Mouse (Mus musculus) MEL (cell line): ENCODE results near the gene Lzts2. TPM values are rescaled to one million over a fixed set of nuclear protein-coding genes. Genes with fewer than 3 reads are reported as not detected.
A peak's percentile ranks its signal among the peaks of the same experiment; 100 is the strongest.

Experiments used
- DNase-seq: peaks from one replicate; pipeline ENCODE4 v3.0.0; 2011; ENCODE audit warnings: low read depth, low spot score
- H3K27ac ChIP-seq: 2 replicates; pipeline ENCODE4 v1.5.1; 2012; ENCODE audit warnings: low read depth, mild to moderate bottlenecking, control low read depth, low read length, moderate library complexity; ENCODE audit not compliant: control insufficient read depth
- H3K27me3 ChIP-seq, 2 experiments: fragments of 150-350 bp in 1 of 2; sonication (generic) in 1 of 2; 2 replicates each; pipeline ENCODE4 v1.6.1; 2012; ENCODE audit warnings: low read length in 2 of 2, mild to moderate bottlenecking in 2 of 2, improper control_type of control experiment in 1 of 2, moderate library complexity in 1 of 2; ENCODE audit not compliant: insufficient read depth in 2 of 2, control insufficient read depth in 1 of 2
- H3K36me3 ChIP-seq, 2 experiments: 2 replicates each; pipeline ENCODE4 v1.6.1; 2012 to 2014; ENCODE audit warnings: low read length in 2 of 2, improper control_type of control experiment in 1 of 2, inconsistent platforms in 1 of 2, mild to moderate bottlenecking in 1 of 2; ENCODE audit not compliant: insufficient read depth in 2 of 2, control insufficient read depth in 1 of 2
- H3K4me1 ChIP-seq, 2 experiments: fragments of 150-350 bp in 1 of 2; sonication (generic) in 1 of 2; 2 replicates each; pipeline ENCODE4 v1.6.1; 2012; ENCODE audit warnings: low read length in 2 of 2, improper control_type of control experiment in 1 of 2, mild to moderate bottlenecking in 1 of 2; ENCODE audit not compliant: insufficient read depth in 2 of 2, control insufficient read depth in 1 of 2
- H3K4me3 ChIP-seq, 2 experiments: fragments of 150-350 bp in 1 of 2; sonication (generic) in 1 of 2; 2 replicates each; pipeline ENCODE4 v1.5.1; 2012; ENCODE audit warnings: low read depth in 2 of 2, low read length in 2 of 2, mild to moderate bottlenecking in 2 of 2, moderate library complexity in 2 of 2, control low read depth in 1 of 2, improper control_type of control experiment in 1 of 2; ENCODE audit not compliant: control insufficient read depth in 1 of 2, insufficient read depth in 1 of 2
- H3K79me2 ChIP-seq: 2 replicates; pipeline ENCODE4 v1.6.1; 2012; ENCODE audit warnings: mild to moderate bottlenecking, low read length, moderate library complexity; ENCODE audit not compliant: control insufficient read depth, poor library complexity, insufficient read depth
- H3K9ac ChIP-seq: 2 replicates; pipeline ENCODE4 v1.6.1; 2012; ENCODE audit warnings: low read depth, mild to moderate bottlenecking, control low read depth, low read length, moderate library complexity; ENCODE audit not compliant: control insufficient read depth, poor library complexity, severe bottlenecking
- H3K9me3 ChIP-seq: fragments of 150-350 bp; sonication (generic); replicated peaks from 2 replicates; pipeline ENCODE4 v1.6.1; 2012; ENCODE audit warnings: mild to moderate bottlenecking, low read length, improper control_type of control experiment, moderate library complexity; ENCODE audit not compliant: insufficient read depth
- BHLHE40 ChIP-seq: IDR thresholded peaks from 2 replicates; pipeline ENCODE4 v1.6.1; 2012; ENCODE audit warnings: low read depth, mild to moderate bottlenecking, inconsistent platforms, low read length, improper control_type of control experiment, borderline replicate concordance
- CHD1 ChIP-seq: IDR thresholded peaks from 2 replicates; pipeline ENCODE4 v1.6.1; 2012; ENCODE audit warnings: low read depth, mild to moderate bottlenecking, inconsistent platforms, low read length, improper control_type of control experiment
- CHD2 ChIP-seq: IDR thresholded peaks from 2 replicates; pipeline ENCODE4 v1.6.1; 2011; ENCODE audit warnings: low read length, improper control_type of control experiment
- E2F4 ChIP-seq: IDR thresholded peaks from 2 replicates; pipeline ENCODE4 v1.6.1; 2011; ENCODE audit warnings: low read depth, low read length, improper control_type of control experiment, borderline replicate concordance
- ELF1 ChIP-seq: IDR thresholded peaks from 2 replicates; pipeline ENCODE4 v1.6.1; 2014; ENCODE audit warnings: low read depth, mild to moderate bottlenecking, inconsistent platforms, low read length, improper control_type of control experiment, moderate library complexity
- EP300 ChIP-seq, 2 experiments: IDR thresholded peaks; 2 replicates each; pipeline ENCODE4 v1.6.1; 2011; ENCODE audit warnings: improper control_type of control experiment in 2 of 2, low read length in 2 of 2, low read depth in 1 of 2, mild to moderate bottlenecking in 1 of 2
- GABPA ChIP-seq: IDR thresholded peaks from 2 replicates; pipeline ENCODE4 v1.6.1; 2012; ENCODE audit warnings: low read depth, mild to moderate bottlenecking, inconsistent platforms, low read length, improper control_type of control experiment, moderate library complexity
- GATA1 ChIP-seq: IDR thresholded peaks from 2 replicates; pipeline ENCODE4 v1.6.1; 2011; ENCODE audit warnings: low read depth, low read length, improper control_type of control experiment
- JUND ChIP-seq: IDR thresholded peaks from 2 replicates; pipeline ENCODE4 v1.6.1; 2011; ENCODE audit warnings: low read depth, mild to moderate bottlenecking, improper control_type of control experiment, low read length
- KAT2A ChIP-seq: conservative IDR thresholded peaks from 2 replicates; pipeline ENCODE4 v1.6.1; 2012; ENCODE audit warnings: low read depth, low read length, improper control_type of control experiment, inconsistent platforms
- MAX ChIP-seq: IDR thresholded peaks from 2 replicates; pipeline ENCODE4 v1.6.1; 2011; ENCODE audit warnings: low read length, improper control_type of control experiment
- MAZ ChIP-seq: IDR thresholded peaks from 2 replicates; pipeline ENCODE4 v1.6.1; 2012; ENCODE audit warnings: low read depth, mild to moderate bottlenecking, inconsistent platforms, low read length, improper control_type of control experiment
- MEF2A ChIP-seq: IDR thresholded peaks from 2 replicates; pipeline ENCODE4 v1.6.1; 2014; ENCODE audit warnings: low read depth, mild to moderate bottlenecking, inconsistent platforms, low read length, improper control_type of control experiment; ENCODE audit not compliant: poor library complexity, insufficient replicate concordance, severe bottlenecking; ENCODE audit errors: extremely low read depth
- MXI1 ChIP-seq: IDR thresholded peaks from 2 replicates; pipeline ENCODE4 v1.6.1; 2011; ENCODE audit warnings: mild to moderate bottlenecking, low read depth, low read length, improper control_type of control experiment
- MYC ChIP-seq: IDR thresholded peaks from 2 replicates; pipeline ENCODE4 v1.6.1; 2011; ENCODE audit warnings: low read depth, mild to moderate bottlenecking, low read length, improper control_type of control experiment, moderate library complexity
- NELFE ChIP-seq: IDR thresholded peaks from 2 replicates; pipeline ENCODE4 v1.6.1; 2011; ENCODE audit warnings: low read depth, low read length, improper control_type of control experiment
- NRF1 ChIP-seq: IDR thresholded peaks from 2 replicates; pipeline ENCODE4 v1.6.1; 2014; ENCODE audit warnings: low read depth, mild to moderate bottlenecking, inconsistent platforms, low read length, improper control_type of control experiment, moderate library complexity; ENCODE audit not compliant: poor library complexity, insufficient read depth, severe bottlenecking
- POLR2A ChIP-seq, 2 experiments: IDR thresholded peaks; 2 replicates each; pipeline ENCODE4 v1.6.1; 2011 to 2012; ENCODE audit warnings: low read length in 2 of 2, mild to moderate bottlenecking in 2 of 2, control low read depth in 1 of 2, improper control_type of control experiment in 1 of 2, low read depth in 1 of 2, moderate library complexity in 1 of 2; ENCODE audit not compliant: control insufficient read depth in 1 of 2, insufficient read depth in 1 of 2, poor library complexity in 1 of 2
- POLR2AphosphoS2 ChIP-seq: IDR thresholded peaks from 2 replicates; pipeline ENCODE4 v1.6.1; 2011; ENCODE audit warnings: low read length, improper control_type of control experiment
- POLR2AphosphoS5 ChIP-seq: IDR thresholded peaks from 2 replicates; pipeline ENCODE4 v1.6.1; 2012; ENCODE audit warnings: low read depth, borderline replicate concordance, mild to moderate bottlenecking, inconsistent platforms, low read length, moderate library complexity, mixed read lengths
- RCOR1 ChIP-seq: IDR thresholded peaks from 2 replicates; pipeline ENCODE4 v1.6.1; 2012; ENCODE audit warnings: low read depth, mild to moderate bottlenecking, inconsistent platforms, low read length, improper control_type of control experiment
- SIN3A ChIP-seq: IDR thresholded peaks from 2 replicates; pipeline ENCODE4 v1.6.1; 2012; ENCODE audit warnings: low read length, improper control_type of control experiment, inconsistent platforms
- SMC3 ChIP-seq: IDR thresholded peaks from 2 replicates; pipeline ENCODE4 v1.6.1; 2011; ENCODE audit warnings: low read depth, low read length, improper control_type of control experiment
- TBP ChIP-seq: IDR thresholded peaks from 2 replicates; pipeline ENCODE4 v1.8.0; 2011; ENCODE audit warnings: low read depth, low read length, improper control_type of control experiment
- USF1 ChIP-seq: IDR thresholded peaks from 2 replicates; pipeline ENCODE4 v1.6.1; 2014; ENCODE audit warnings: low read depth, mild to moderate bottlenecking, inconsistent platforms, low read length, improper control_type of control experiment, moderate library complexity
- ZC3H11A ChIP-seq: IDR thresholded peaks from 2 replicates; pipeline ENCODE4 v1.6.1; 2012; ENCODE audit warnings: low read depth, mild to moderate bottlenecking, inconsistent platforms, low read length, improper control_type of control experiment
- ZMIZ1 ChIP-seq: IDR thresholded peaks from 2 replicates; pipeline ENCODE4 v1.6.1; 2012; ENCODE audit warnings: low read depth, mild to moderate bottlenecking, inconsistent platforms, low read length, improper control_type of control experiment, moderate library complexity
- polyA plus RNA-seq, 2 experiments: library from polyadenylated mRNA; stranded (reverse) in 1 of 2; unstranded in 1 of 2; fragments of >175 nt in 1 of 2; fragments of >200 nt in 1 of 2; gene quantifications; 2 replicates each; pipeline versions ENCODE4 v1.2.1 to v1.2.4; 2012; ENCODE audit warnings: low replicate concordance in 2 of 2, low read depth in 1 of 2; ENCODE audit not compliant: insufficient read length in 2 of 2, insufficient read depth in 1 of 2, missing spikeins in 1 of 2
- total RNA-seq: library from RNA; depleted of rRNA; stranded (reverse); fragments of 300-350 nt; gene quantifications from 2 replicates; pipeline ENCODE4 v1.2.3, GENCODE M21; 2012

The Lzts2 gene
- total and polyA plus RNA-seq, 3 experiments, result 4.0 to 13.1 TPM; not detected in 1

- TF ChIP-seq KAT2A, result no peak
- no peak for TF ChIP-seq POLR2A (IDR thresholded peaks at IDR 0.05; ENCODE audit: control insufficient read depth in 1 of 2, insufficient read depth in 1 of 2, low read depth in 1 of 2, low read length in 2 of 2, poor library complexity in 1 of 2)
- TF ChIP-seq CHD2, result no peak
These were observed 1.6 kb upstream of the Lzts2 start (continued) for GRCm38 (mm10) chr19:45012636-45013035.

GRCm38 (mm10) chr19:45013581-45014225 is 511 bp upstream of the Lzts2 start:
- H3K27ac ChIP-seq, result peak overlapping the region; percentile 75
- peak; percentile 78 for DNase-seq
- H3K79me2 ChIP-seq, result no peaks in the 10 kb centered on the region; the same call in none of the 2 replicates
- TF ChIP-seq RCOR1, result no peak
- TF ChIP-seq TBP, result 0 out of 2 replicates have a peak, but pooled peaks have one; percentile 10
- TF ChIP-seq MAZ, result 0 out of 2 replicates have a peak, but pooled peaks have one; percentile 6
- no peak for TF ChIP-seq E2F4
- no peak for TF ChIP-seq GATA1
- TF ChIP-seq CHD1, result no peak
- TF ChIP-seq POLR2AphosphoS2, result peak; percentile 70; the same call in 1 of the 2 replicates
- peak; percentile 39 to 55; a peak in 1 of 4 replicates for TF ChIP-seq POLR2A (IDR thresholded peaks at IDR 0.05; ENCODE audit: control insufficient read depth in 1 of 2, insufficient read depth in 1 of 2, low read depth in 1 of 2, low read length in 2 of 2, poor library complexity in 1 of 2)
- no peak for TF ChIP-seq MEF2A
- TF ChIP-seq ELF1, result peak; percentile 46; the same call in 1 of the 2 replicates
- no peak for TF ChIP-seq ZC3H11A
- TF ChIP-seq EP300 (IDR thresholded peaks at IDR 0.05; ENCODE audit: low read depth in 1 of 2, low read length in 2 of 2), result no peak
- TF ChIP-seq MYC, result 0 out of 2 replicates have a peak, but pooled peaks have one; percentile 29
- TF ChIP-seq MXI1, result peak; percentile 29; the same call in 1 of the 2 replicates
- peak overlapping the region; percentile 69 to 93; a peak in 3 of 4 replicates for H3K4me3 ChIP-seq
- peaks cover 6 to 15% of the 10 kb centered on the region in 2 experiments for H3K4me1 ChIP-seq
- peaks cover 0 to 7% of the 10 kb centered on the region in 2 experiments for H3K36me3 ChIP-seq
- peak overlapping the region; percentile 63 for H3K9ac ChIP-seq
- H3K27me3 ChIP-seq, result no peaks in the 10 kb centered on the region
- no peaks in the 10 kb centered on the region for H3K9me3 ChIP-seq

- Histone ChIP-seq H3K27me3 (no peaks in the 10 kb centered on the region), H3K36me3 (peaks cover 0 to 7% of the 10 kb centered on the region in 2 experiments; a peak in 2 of 4 replicates), H3K9ac (peak overlapping the region; percentile 63), H3K4me3 (peak overlapping the region; percentile 69 to 93), H3K4me1 (peaks cover 6 to 12% of the 10 kb centered on the region in 2 experiments), H3K27ac (peak overlapping the region; percentile 75), H3K9me3 (no peaks in the 10 kb centered on the region), H3K79me2 (no peaks in the 10 kb centered on the region; the same call in 1 of the 2 replicates)
- DNase-seq, result peak; percentile 70
- no peak for TF ChIP-seq MAX
- no peak for TF ChIP-seq TBP
- TF ChIP-seq POLR2AphosphoS2, result no peak
- TF ChIP-seq MYC, result no peak
- no peak for TF ChIP-seq BHLHE40
- TF ChIP-seq JUND, result no peak
- TF ChIP-seq CHD1, result no peak
- no peak for TF ChIP-seq USF1
- no peak for TF ChIP-seq POLR2AphosphoS5
- no peak for TF ChIP-seq RCOR1
- no peak for TF ChIP-seq ZMIZ1
- no peak for TF ChIP-seq E2F4
- TF ChIP-seq NELFE, result peak; percentile 28; the same call in 1 of the 2 replicates
- TF ChIP-seq GABPA, result no peak
- TF ChIP-seq SIN3A, result 0 out of 2 replicates have a peak, but pooled peaks have one; percentile 11
- peak; percentile 68; the same call in 1 of the 2 replicates for TF ChIP-seq MAZ
- no peak for TF ChIP-seq ZC3H11A
- no peak for TF ChIP-seq SMC3
- no peak for TF ChIP-seq NRF1
These were observed 778 bp downstream of the Lzts2 start for GRCm38 (mm10) chr19:45014981-45015402.
